Mouse (Mus musculus): ENCODE data around the gene Gtf2i.

DNA sequence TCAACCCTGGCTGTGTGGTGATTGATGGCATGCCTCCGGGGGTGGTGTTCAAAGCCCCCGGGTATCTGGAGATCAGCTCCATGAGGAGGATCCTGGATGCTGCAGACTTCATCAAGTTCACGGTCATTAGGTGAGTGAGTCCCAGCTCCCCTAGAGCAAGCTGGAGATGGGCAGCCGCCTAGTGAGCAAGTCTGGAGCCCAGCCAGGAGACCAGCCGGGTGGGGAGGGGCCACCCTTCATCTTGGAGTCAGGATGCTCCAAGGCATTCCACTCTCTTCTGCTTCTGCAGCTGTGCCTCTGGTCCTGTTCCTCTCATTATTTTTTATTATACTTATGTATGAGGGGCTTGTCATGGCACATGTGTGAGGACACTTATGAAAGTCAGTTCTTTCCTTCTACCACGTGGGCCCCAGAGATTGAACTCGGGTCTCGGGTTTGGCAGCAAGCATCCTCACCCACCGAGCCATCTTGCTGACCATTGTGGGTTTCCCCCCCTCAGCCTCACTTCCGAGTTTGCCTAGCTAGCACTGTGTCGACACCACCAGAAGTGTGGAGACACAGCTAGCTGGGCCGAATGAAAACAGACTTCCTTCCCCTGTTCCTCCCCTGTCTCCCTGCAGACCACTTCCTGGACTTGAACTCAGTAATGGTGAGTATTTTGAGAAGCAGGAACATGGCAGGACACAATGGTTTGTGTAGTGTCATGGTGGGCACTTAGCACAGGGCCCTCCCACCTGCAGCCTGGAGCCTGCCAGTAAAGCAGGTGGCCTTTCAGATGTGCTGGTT is 100.3 kb downstream of the Gtf2i start:
- TF ChIP-seq POLR2AphosphoS5 (IDR thresholded peaks at IDR 0.05; ENCODE audit: insufficient replicate concordance, low read depth, low read length): no peak
- no peak for TF ChIP-seq CTCF (IDR thresholded peaks at IDR 0.05; ENCODE audit: low read depth, low read length)
- TF ChIP-seq GATA1 (IDR thresholded peaks at IDR 0.05; ENCODE audit: borderline replicate concordance, low read length): no peak
